Mouse (Mus musculus) C2C12 (cell line): ENCODE measurements around the gene Dnaja1.

Source experiments
- CEBPB ChIP-seq: IDR thresholded peaks from one replicate; pipeline ENCODE4 v1.6.1; 2011; ENCODE audit warnings: low read depth, mild to moderate bottlenecking, control low read depth, moderate library complexity
- CTCF ChIP-seq: IDR thresholded peaks from one replicate; pipeline ENCODE4 v1.5.1; 2011; ENCODE audit not compliant: control insufficient read depth, insufficient read depth, insufficient read length
- FOSL1 ChIP-seq: IDR thresholded peaks from one replicate; pipeline ENCODE4 v1.8.0; 2011; ENCODE audit warnings: mild to moderate bottlenecking, low read length; ENCODE audit not compliant: poor library complexity, insufficient read depth, severe bottlenecking
- MAX ChIP-seq: IDR thresholded peaks from one replicate; pipeline ENCODE4 v1.6.1; 2011; ENCODE audit warnings: mild to moderate bottlenecking, control low read depth
- MYOD1 ChIP-seq: IDR thresholded peaks from one replicate; pipeline ENCODE4 v1.6.1; 2011; ENCODE audit warnings: low read depth; ENCODE audit not compliant: control insufficient read depth, insufficient read length
- MYOG ChIP-seq: IDR thresholded peaks from one replicate; pipeline ENCODE4 v1.6.1; 2011; ENCODE audit not compliant: control insufficient read depth, insufficient read length; ENCODE audit errors: extremely low read depth
- USF1 ChIP-seq: IDR thresholded peaks from one replicate; pipeline ENCODE4 v1.6.1; 2011; ENCODE audit warnings: low read depth, mild to moderate bottlenecking, control low read depth, moderate library complexity

- no peak for TF ChIP-seq CTCF
- TF ChIP-seq USF1, result no peak
- TF ChIP-seq MYOG, result no peak
- no peak for TF ChIP-seq MAX
- TF ChIP-seq FOSL1, result no peak
- no peak for TF ChIP-seq MYOD1
- no peak for TF ChIP-seq CEBPB
Measured at GRCm38 (mm10) chr4:40783049-40783448, 61.1 kb downstream of the Dnaja1 start.
